Mouse (Mus musculus): ENCODE data around the gene March2.

GRCm38 (mm10) chr17:33759767-33760254 lies 41.3 kb upstream of the March2 start:
- no peak for TF ChIP-seq CTCF (IDR thresholded peaks at IDR 0.05; ENCODE audit: low read depth, low read length)
- no peak for TF ChIP-seq POLR2A (IDR thresholded peaks at IDR 0.05; ENCODE audit: borderline replicate concordance, low read depth, low read length)
